Mouse (Mus musculus) liver, adult (tissue): ENCODE results near the gene Neurod2.

Experiments
- GATA4 ChIP-seq: IDR thresholded peaks from 2 replicates; pipeline ENCODE4 v1.6.1; 2014; ENCODE audit warnings: mild to moderate bottlenecking, low read length; ENCODE audit not compliant: insufficient replicate concordance

The Neurod2 gene

DNA sequence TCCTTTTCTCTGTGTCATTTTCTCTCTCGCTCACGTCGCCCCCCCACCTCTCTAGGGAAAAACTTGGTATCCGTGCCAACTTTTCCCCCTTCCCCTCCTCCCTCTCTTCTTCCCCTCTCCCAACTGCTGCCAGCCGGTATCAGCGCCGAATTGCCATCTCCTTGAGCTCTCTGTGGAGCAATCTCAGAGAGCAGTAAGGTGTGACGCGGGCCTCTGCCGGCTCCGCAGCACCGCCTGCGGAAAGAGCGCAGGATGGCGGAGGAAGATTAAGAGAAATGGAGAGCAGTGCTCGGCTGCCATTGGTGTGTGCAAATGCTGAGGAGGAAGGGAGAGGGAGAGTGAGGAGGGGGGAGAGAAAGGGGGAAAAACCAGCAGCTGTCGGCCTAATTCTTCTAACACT lies 45.2 kb downstream of the Neurod2 start:
- no peak for TF ChIP-seq GATA4

DNA sequence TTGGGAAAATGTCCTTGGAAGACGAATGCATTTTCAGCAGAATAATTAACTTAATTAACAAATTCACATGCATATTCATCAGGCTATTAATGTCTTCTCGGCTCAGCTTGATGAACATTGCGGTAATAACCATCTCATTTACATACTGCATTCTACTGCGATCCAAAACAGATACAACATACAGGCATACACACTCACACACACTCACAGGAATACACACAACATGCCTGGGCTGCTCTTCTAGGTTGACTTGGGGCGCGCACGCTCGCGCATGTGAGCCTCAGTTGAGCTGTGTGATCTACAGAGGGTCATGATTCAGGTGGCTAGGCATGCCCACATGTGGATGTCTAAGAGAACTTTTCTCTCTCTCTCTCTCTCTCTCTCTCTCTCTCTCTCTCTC lies 45.7 kb downstream of the Neurod2 start:
- no peak for TF ChIP-seq GATA4
